Mouse (Mus musculus): Measurements from ENCODE around the gene Slc39a11.

DNA sequence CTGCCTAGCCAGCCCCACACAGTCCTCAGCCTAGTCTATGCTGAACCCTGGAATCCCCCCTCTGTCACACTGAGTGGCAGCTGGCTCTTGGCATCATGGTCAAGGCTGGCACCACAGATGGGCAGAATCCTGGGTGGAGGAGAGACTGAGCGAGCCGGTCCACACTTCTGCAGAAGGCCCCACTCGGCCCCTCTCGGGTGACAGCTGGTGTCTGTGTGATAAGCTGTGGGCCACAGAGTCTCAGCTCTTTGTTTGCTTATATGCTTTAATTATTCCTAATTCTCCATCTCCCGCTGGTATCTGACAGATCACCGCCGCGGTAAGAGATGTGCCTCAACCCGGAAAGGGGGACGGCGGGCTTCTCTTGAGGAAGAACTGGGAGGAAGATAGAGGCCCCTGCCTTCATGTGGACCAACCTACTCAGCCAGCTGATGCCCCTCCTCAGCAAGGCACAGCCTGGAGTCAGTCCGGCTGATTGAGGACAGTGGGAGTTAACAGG, 182.5 kb downstream of the Slc39a11 start:
- TF ChIP-seq CTCF (IDR thresholded peaks at IDR 0.05; ENCODE audit: low read depth) (no peak), EP300 (IDR thresholded peaks at IDR 0.05; ENCODE audit: low read depth) (no peak)
